Mouse (Mus musculus): ENCODE data around the gene Jakmip3. TPM values are rescaled to one million over a fixed set of nuclear protein-coding genes. Genes with fewer than 3 reads are reported as not detected.

The Jakmip3 gene
- polyA plus RNA-seq, 1 experiment, result not detected

DNA sequence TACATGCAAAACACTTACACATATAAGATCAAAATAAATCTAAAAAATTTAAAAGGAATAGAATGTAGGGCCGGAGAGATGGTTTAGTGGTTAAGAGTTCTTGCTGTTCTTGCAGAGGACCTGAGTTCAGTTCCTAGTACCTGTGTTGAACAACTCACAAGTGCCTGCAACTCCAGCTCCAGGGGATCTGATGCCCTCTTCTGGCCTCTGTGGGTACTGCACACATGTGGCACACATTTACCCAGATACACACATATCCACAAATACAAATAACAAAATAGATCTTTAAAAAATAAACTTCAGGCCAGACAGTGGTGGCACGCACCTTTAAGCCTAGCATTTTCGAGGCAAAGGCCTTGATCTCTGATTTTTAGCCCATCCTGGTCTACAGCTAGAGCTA lies 6.0 kb upstream of the Jakmip3 start:
- Histone ChIP-seq H3K36me3 (ENCODE audit: control insufficient read depth, insufficient read depth) (no peaks in the 10 kb centered on the region), H3ac (ENCODE audit: control insufficient read depth, insufficient read length, low read depth) (no peak overlapping the region), H3K4me3 (ENCODE audit: insufficient read depth, poor library complexity, severe bottlenecking) (no peak overlapping the region), H3K79me3 (ENCODE audit: low read depth) (no peaks in the 10 kb centered on the region), H3K79me2 (ENCODE audit: control insufficient read depth, insufficient read depth) (no peaks in the 10 kb centered on the region), H3K27me3 (ENCODE audit: control insufficient read depth, insufficient read depth, insufficient read length) (peaks cover 12% of the 10 kb centered on the region)
- TF ChIP-seq MYOD1 (IDR thresholded peaks at IDR 0.05; ENCODE audit: control insufficient read depth, insufficient read length, low read depth) (no peak), MYOG (IDR thresholded peaks at IDR 0.05; ENCODE audit: control insufficient read depth, extremely low read depth, insufficient read length) (no peak), FOSL1 (IDR thresholded peaks at IDR 0.05; ENCODE audit: insufficient read depth, low read length, poor library complexity, severe bottlenecking) (no peak), MAX (IDR thresholded peaks at IDR 0.05) (no peak), CEBPB (IDR thresholded peaks at IDR 0.05; ENCODE audit: low read depth) (no peak), CTCF (IDR thresholded peaks at IDR 0.05; ENCODE audit: control insufficient read depth, insufficient read depth, insufficient read length) (no peak), USF1 (IDR thresholded peaks at IDR 0.05; ENCODE audit: low read depth) (no peak)

GRCm38 (mm10) chr7:138938991-138939390 lies 1.5 kb upstream of the Jakmip3 start:
- no peaks in the 10 kb centered on the region for H3K79me3 ChIP-seq (ENCODE audit: low read depth)
- H3ac ChIP-seq (ENCODE audit: control insufficient read depth, insufficient read length, low read depth), result no peak overlapping the region
- H3K4me3 ChIP-seq (ENCODE audit: insufficient read depth, poor library complexity, severe bottlenecking), result no peak overlapping the region
- H3K36me3 ChIP-seq (ENCODE audit: control insufficient read depth, insufficient read depth), result no peaks in the 10 kb centered on the region
- H3K27me3 ChIP-seq (ENCODE audit: control insufficient read depth, insufficient read depth, insufficient read length), result peaks cover 52% of the 10 kb centered on the region
- TF ChIP-seq MAX (IDR thresholded peaks at IDR 0.05) (no peak), MYOG (IDR thresholded peaks at IDR 0.05; ENCODE audit: control insufficient read depth, extremely low read depth, insufficient read length) (no peak), CTCF (IDR thresholded peaks at IDR 0.05; ENCODE audit: control insufficient read depth, insufficient read depth, insufficient read length) (no peak), USF1 (IDR thresholded peaks at IDR 0.05; ENCODE audit: low read depth) (no peak), MYOD1 (IDR thresholded peaks at IDR 0.05; ENCODE audit: control insufficient read depth, insufficient read length, low read depth) (no peak), CEBPB (IDR thresholded peaks at IDR 0.05; ENCODE audit: low read depth) (no peak), FOSL1 (IDR thresholded peaks at IDR 0.05; ENCODE audit: insufficient read depth, low read length, poor library complexity, severe bottlenecking) (no peak)
- H3K79me2 ChIP-seq (ENCODE audit: control insufficient read depth, insufficient read depth), result no peaks in the 10 kb centered on the region

DNA sequence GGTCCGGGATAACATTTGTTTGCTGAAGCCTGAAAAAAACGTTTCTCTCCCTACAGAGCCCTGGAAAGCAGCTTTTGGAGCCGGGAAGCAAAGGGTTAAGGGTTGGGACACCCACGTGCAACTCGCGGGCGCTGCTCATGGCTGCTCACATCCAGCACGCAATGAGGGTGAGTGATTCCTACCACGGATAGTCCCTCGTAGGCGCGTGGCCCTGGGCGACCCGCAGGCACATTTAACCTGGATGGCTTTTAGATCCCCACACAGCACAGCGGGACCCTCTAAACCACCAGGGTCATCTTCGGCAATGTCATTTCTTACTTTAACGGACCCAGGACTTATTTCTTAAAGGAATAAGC lies 296 bp upstream of the Jakmip3 start:
- TF ChIP-seq USF1 (IDR thresholded peaks at IDR 0.05; ENCODE audit: low read depth) (no peak), CEBPB (IDR thresholded peaks at IDR 0.05; ENCODE audit: low read depth) (no peak), MYOG (IDR thresholded peaks at IDR 0.05; ENCODE audit: control insufficient read depth, extremely low read depth, insufficient read length) (no peak), FOSL1 (IDR thresholded peaks at IDR 0.05; ENCODE audit: insufficient read depth, low read length, poor library complexity, severe bottlenecking) (no peak), MYOD1 (IDR thresholded peaks at IDR 0.05; ENCODE audit: control insufficient read depth, insufficient read length, low read depth) (no peak), CTCF (IDR thresholded peaks at IDR 0.05; ENCODE audit: control insufficient read depth, insufficient read depth, insufficient read length) (no peak), MAX (IDR thresholded peaks at IDR 0.05) (no peak)
- Histone ChIP-seq H3K27me3 (ENCODE audit: control insufficient read depth, insufficient read depth, insufficient read length) (peaks cover 60% of the 10 kb centered on the region), H3K36me3 (ENCODE audit: control insufficient read depth, insufficient read depth) (no peaks in the 10 kb centered on the region), H3K4me3 (ENCODE audit: insufficient read depth, poor library complexity, severe bottlenecking) (no peak overlapping the region), H3K79me3 (ENCODE audit: low read depth) (no peaks in the 10 kb centered on the region), H3K79me2 (ENCODE audit: control insufficient read depth, insufficient read depth) (no peaks in the 10 kb centered on the region), H3ac (ENCODE audit: control insufficient read depth, insufficient read length, low read depth) (no peak overlapping the region)

- H3K36me3 ChIP-seq (ENCODE audit: control insufficient read depth, insufficient read depth), result no peaks in the 10 kb centered on the region
- no peak overlapping the region for H3K4me3 ChIP-seq (ENCODE audit: insufficient read depth, poor library complexity, severe bottlenecking)
- no peak overlapping the region for H3ac ChIP-seq (ENCODE audit: control insufficient read depth, insufficient read length, low read depth)
- TF ChIP-seq CEBPB (IDR thresholded peaks at IDR 0.05; ENCODE audit: low read depth) (no peak), CTCF (IDR thresholded peaks at IDR 0.05; ENCODE audit: control insufficient read depth, insufficient read depth, insufficient read length) (no peak), FOSL1 (IDR thresholded peaks at IDR 0.05; ENCODE audit: insufficient read depth, low read length, poor library complexity, severe bottlenecking) (no peak), USF1 (IDR thresholded peaks at IDR 0.05; ENCODE audit: low read depth) (no peak), MYOG (IDR thresholded peaks at IDR 0.05; ENCODE audit: control insufficient read depth, extremely low read depth, insufficient read length) (no peak), MYOD1 (IDR thresholded peaks at IDR 0.05; ENCODE audit: control insufficient read depth, insufficient read length, low read depth) (no peak), MAX (IDR thresholded peaks at IDR 0.05) (no peak)
- H3K27me3 ChIP-seq (ENCODE audit: control insufficient read depth, insufficient read depth, insufficient read length), result peaks cover 69% of the 10 kb centered on the region
- H3K79me2 ChIP-seq (ENCODE audit: control insufficient read depth, insufficient read depth), result no peaks in the 10 kb centered on the region
- H3K79me3 ChIP-seq (ENCODE audit: low read depth), result no peaks in the 10 kb centered on the region
Observed at GRCm38 (mm10) chr7:138941571-138941970, 1.0 kb downstream of the Jakmip3 start.

DNA sequence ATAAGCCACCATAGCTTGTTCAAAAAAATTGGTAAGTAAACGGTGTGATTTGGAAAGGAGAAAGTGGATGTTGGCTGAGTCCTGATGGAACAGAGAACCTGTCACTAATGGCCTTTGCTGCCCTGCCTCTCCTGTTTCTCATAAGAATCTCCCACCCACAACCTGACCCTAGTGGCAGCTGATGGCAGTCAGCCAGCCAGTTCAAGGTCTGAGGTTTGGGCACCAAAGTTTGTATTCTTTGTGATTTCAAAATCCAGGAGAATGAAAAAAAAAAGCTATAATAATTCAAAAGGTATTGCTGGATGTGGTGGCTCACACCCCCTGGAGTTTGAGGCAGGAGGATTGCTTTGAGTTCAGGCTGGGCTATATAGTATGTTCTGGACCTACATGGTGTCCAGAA lies 1.8 kb downstream of the Jakmip3 start:
- TF ChIP-seq MAX (IDR thresholded peaks at IDR 0.05), result no peak
- Histone ChIP-seq H3K36me3 (ENCODE audit: control insufficient read depth, insufficient read depth) (no peaks in the 10 kb centered on the region), H3K27me3 (ENCODE audit: control insufficient read depth, insufficient read depth, insufficient read length) (peaks cover 73% of the 10 kb centered on the region), H3K79me2 (ENCODE audit: control insufficient read depth, insufficient read depth) (no peaks in the 10 kb centered on the region), H3ac (ENCODE audit: control insufficient read depth, insufficient read length, low read depth) (no peak overlapping the region), H3K4me3 (ENCODE audit: insufficient read depth, poor library complexity, severe bottlenecking) (no peak overlapping the region), H3K79me3 (ENCODE audit: low read depth) (no peaks in the 10 kb centered on the region)

DNA sequence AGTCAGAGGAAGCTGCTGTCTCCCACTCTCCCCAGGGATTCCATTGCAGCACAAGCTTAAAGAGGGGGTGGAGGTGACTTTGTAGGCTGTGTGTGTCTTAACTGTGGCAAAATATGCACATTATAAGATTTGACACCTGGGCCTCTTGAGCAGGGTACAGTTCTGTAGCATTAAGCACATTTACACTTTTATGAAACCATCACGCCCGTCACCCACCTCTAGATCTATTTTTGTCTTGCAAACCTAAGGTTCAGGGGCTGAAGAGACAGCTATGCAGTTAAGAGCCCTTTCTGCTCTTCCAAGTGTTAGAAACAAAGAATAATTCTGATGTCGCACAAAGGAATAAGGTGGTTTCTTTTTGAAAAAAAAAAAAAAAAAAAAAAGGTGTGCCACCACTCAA lies 5.1 kb downstream of the Jakmip3 start:
- TF ChIP-seq MAX (IDR thresholded peaks at IDR 0.05), result no peak
- TF ChIP-seq MYOD1 (IDR thresholded peaks at IDR 0.05; ENCODE audit: control insufficient read depth, insufficient read length, low read depth), result no peak
- no peak for TF ChIP-seq CTCF (IDR thresholded peaks at IDR 0.05; ENCODE audit: control insufficient read depth, insufficient read depth, insufficient read length)
- TF ChIP-seq MYOG (IDR thresholded peaks at IDR 0.05; ENCODE audit: control insufficient read depth, extremely low read depth, insufficient read length), result no peak
- TF ChIP-seq USF1 (IDR thresholded peaks at IDR 0.05; ENCODE audit: low read depth), result no peak
- TF ChIP-seq FOSL1 (IDR thresholded peaks at IDR 0.05; ENCODE audit: insufficient read depth, low read length, poor library complexity, severe bottlenecking), result no peak
- TF ChIP-seq CEBPB (IDR thresholded peaks at IDR 0.05; ENCODE audit: low read depth), result no peak
- peaks cover 63% of the 10 kb centered on the region for H3K27me3 ChIP-seq (ENCODE audit: control insufficient read depth, insufficient read depth, insufficient read length)

More for the DNA sequence above, 5.1 kb downstream of the Jakmip3 start:
- no peak overlapping the region for H3ac ChIP-seq (ENCODE audit: control insufficient read depth, insufficient read length, low read depth)
- no peaks in the 10 kb centered on the region for H3K36me3 ChIP-seq (ENCODE audit: control insufficient read depth, insufficient read depth)
- no peak overlapping the region for H3K4me3 ChIP-seq (ENCODE audit: insufficient read depth, poor library complexity, severe bottlenecking)
- no peaks in the 10 kb centered on the region for H3K79me3 ChIP-seq (ENCODE audit: low read depth)
- no peaks in the 10 kb centered on the region for H3K79me2 ChIP-seq (ENCODE audit: control insufficient read depth, insufficient read depth)
